Mouse (Mus musculus) heart, postnatal 0 days (tissue): ENCODE data around the gene Elk3.
A peak's percentile ranks its signal among the peaks of the same experiment; 100 is the strongest.

Experiments used
- CTCF ChIP-seq: IDR thresholded peaks from 2 replicates; pipeline ENCODE4 v1.5.1; 2016; ENCODE audit warnings: antibody characterized with exemption, control low read depth, low read depth
- EP300 ChIP-seq: IDR thresholded peaks from 2 replicates; pipeline ENCODE4 v1.6.1; 2016; ENCODE audit warnings: antibody characterized with exemption, low read depth

GRCm38 (mm10) chr10:93297774-93298173 lies 13.2 kb downstream of the Elk3 start:
- TF ChIP-seq EP300 (no peak), CTCF (peak; percentile 13; the same call in 1 of the 2 replicates)
